Mouse (Mus musculus): ENCODE measurements at regions not wholly inside any gene's neighbourhood (a gene's known extent, or its start where the extent isn't known, plus 50 kb on each side); places are given as distances from the start of the nearest gene placed in this dataset.

GRCm38 (mm10) chr15:36719241-36719640, 288.3 kb downstream of the Zfp706 start:
- ATAC-seq (replicated peaks; ENCODE audit: low FRiP score, low TSS enrichment, poor library complexity, severe bottlenecking), result no peak

GRCm38 (mm10) chr15:36717835-36718234, 289.7 kb downstream of the Zfp706 start:
- ATAC-seq (replicated peaks; ENCODE audit: low FRiP score, low TSS enrichment, poor library complexity, severe bottlenecking), result no peak

GRCm38 (mm10) chr15:36716686-36717038, 290.9 kb downstream of the Zfp706 start:
- no peak for ATAC-seq (replicated peaks; ENCODE audit: low FRiP score, low TSS enrichment, poor library complexity, severe bottlenecking)

GRCm38 (mm10) chr15:36715745-36716685, 291.6 kb downstream of the Zfp706 start:
- peak; percentile 87 for ATAC-seq (replicated peaks; ENCODE audit: low FRiP score, low TSS enrichment, poor library complexity, severe bottlenecking)

GRCm38 (mm10) chr15:36715159-36715558, 292.4 kb downstream of the Zfp706 start:
- ATAC-seq (replicated peaks; ENCODE audit: low FRiP score, low TSS enrichment, poor library complexity, severe bottlenecking), result no peak

- ATAC-seq (replicated peaks; ENCODE audit: low FRiP score, low TSS enrichment, poor library complexity, severe bottlenecking), result no peak
Measured at GRCm38 (mm10) chr15:36709788-36710187, 297.8 kb downstream of the Zfp706 start.

GRCm38 (mm10) chr15:36708471-36708870, 299.1 kb downstream of the Zfp706 start:
- peak; percentile 85 for ATAC-seq (replicated peaks; ENCODE audit: low FRiP score, low TSS enrichment, poor library complexity, severe bottlenecking)

GRCm38 (mm10) chr15:36705990-36706389, 301.6 kb downstream of the Zfp706 start:
- ATAC-seq (replicated peaks; ENCODE audit: low FRiP score, low TSS enrichment, poor library complexity, severe bottlenecking), result peak; percentile 83

- no peak for ATAC-seq (replicated peaks; ENCODE audit: low FRiP score, low TSS enrichment, poor library complexity, severe bottlenecking)
Measured at GRCm38 (mm10) chr15:36705391-36705790, 302.2 kb downstream of the Zfp706 start.

- no peak for ATAC-seq (replicated peaks; ENCODE audit: low FRiP score, low TSS enrichment, poor library complexity, severe bottlenecking)
Measured at GRCm38 (mm10) chr15:36701846-36702245, 305.7 kb downstream of the Zfp706 start.

GRCm38 (mm10) chr15:36700196-36700595, 307.4 kb downstream of the Zfp706 start:
- ATAC-seq (replicated peaks; ENCODE audit: low FRiP score, low TSS enrichment, poor library complexity, severe bottlenecking), result no peak

- ATAC-seq (replicated peaks; ENCODE audit: low FRiP score, low TSS enrichment, poor library complexity, severe bottlenecking), result peak; percentile 94
Measured at GRCm38 (mm10) chr15:36695199-36696129, 312.1 kb downstream of the Zfp706 start.

- ATAC-seq (replicated peaks; ENCODE audit: low FRiP score, low TSS enrichment, poor library complexity, severe bottlenecking), result no peak
Measured at GRCm38 (mm10) chr15:36691002-36691652, 316.4 kb downstream of the Zfp706 start.

GRCm38 (mm10) chr15:36689881-36690280, 317.7 kb downstream of the Zfp706 start:
- ATAC-seq (replicated peaks; ENCODE audit: low FRiP score, low TSS enrichment, poor library complexity, severe bottlenecking), result no peak

- no peak for ATAC-seq (replicated peaks; ENCODE audit: low FRiP score, low TSS enrichment, poor library complexity, severe bottlenecking)
Measured at GRCm38 (mm10) chr15:36689301-36689700, 318.3 kb downstream of the Zfp706 start.

- no peak; the same call in 1 of the 2 replicates for ATAC-seq (replicated peaks; ENCODE audit: low FRiP score, low TSS enrichment, poor library complexity, severe bottlenecking)
Measured at GRCm38 (mm10) chr15:36688051-36688754, 319.4 kb downstream of the Zfp706 start.

GRCm38 (mm10) chr15:36684684-36685083, 322.9 kb downstream of the Zfp706 start:
- ATAC-seq (replicated peaks; ENCODE audit: low FRiP score, low TSS enrichment, poor library complexity, severe bottlenecking), result no peak

- ATAC-seq (replicated peaks; ENCODE audit: low FRiP score, low TSS enrichment, poor library complexity, severe bottlenecking), result no peak
Measured at GRCm38 (mm10) chr15:36682832-36683231, 324.7 kb downstream of the Zfp706 start.

GRCm38 (mm10) chr15:36682159-36682558, 325.4 kb downstream of the Zfp706 start:
- no peak for ATAC-seq (replicated peaks; ENCODE audit: low FRiP score, low TSS enrichment, poor library complexity, severe bottlenecking)

Data from megakaryocyte-erythroid progenitor cell, adult 5-6 weeks (primary cell).